Mouse (Mus musculus): ENCODE measurements at regions not wholly inside any gene's neighbourhood (a gene's known extent, or its start where the extent isn't known, plus 50 kb on each side); places are given as distances from the start of the nearest gene placed in this dataset.

GRCm38 (mm10) chr6:31266441-31267040 lies 132.0 kb upstream of the Mkln1 start:
- TF ChIP-seq CTCF (conservative IDR thresholded peaks at IDR 0.05; ENCODE audit: insufficient read depth, insufficient read length, low read depth, low read length) (no peak), POLR2A (IDR thresholded peaks at IDR 0.05; ENCODE audit: low read depth, low read length) (no peak)

Data from kidney, adult 2 months (tissue).